Mouse (Mus musculus) layer of hippocampus, adult 18-20 months (tissue): ENCODE results near the gene Gm26620. TPM values are rescaled to one million over a fixed set of nuclear protein-coding genes. Genes with fewer than 3 reads are reported as not detected.

Source experiments
- DNase-seq, 2 experiments: peaks; one replicate each; pipeline ENCODE4 v3.0.0; 2022; ENCODE audit warnings: low spot score in 2 of 2
- total RNA-seq, 2 experiments: library from RNA; stranded (reverse); gene quantifications; 2 replicates each; pipeline ENCODE4 v1.2.3; 2021

Gene Gm26620
- total RNA-seq, 2 experiments from 2014 or later: 0.54 to 0.71 TPM

GRCm38 (mm10) chr1:170868107-170868904 is 16.6 kb upstream of the Gm26620 start:
- DNase-seq: peak; percentile 77 to 94

GRCm38 (mm10) chr1:170868905-170869283 is 16.0 kb upstream of the Gm26620 start:
- no peak for DNase-seq

- DNase-seq: no peak
Measured at GRCm38 (mm10) chr1:170871402-170871801, 13.5 kb upstream of the Gm26620 start.

GRCm38 (mm10) chr1:170871961-170872360 is 12.9 kb upstream of the Gm26620 start:
- DNase-seq: no peak

GRCm38 (mm10) chr1:170875676-170876075 is 9.2 kb upstream of the Gm26620 start:
- no peak for DNase-seq

- DNase-seq: no peak
Measured at GRCm38 (mm10) chr1:170876906-170877305, 8.0 kb upstream of the Gm26620 start.

GRCm38 (mm10) chr1:170882915-170883485 is 1.9 kb upstream of the Gm26620 start:
- DNase-seq: no peak

GRCm38 (mm10) chr1:170884390-170884789 is 475 bp upstream of the Gm26620 start:
- no peak for DNase-seq

GRCm38 (mm10) chr1:170886044-170886458 is 1.2 kb downstream of the Gm26620 start:
- no peak for DNase-seq

- DNase-seq: no peak
Measured at GRCm38 (mm10) chr1:170889310-170889709, 4.4 kb downstream of the Gm26620 start.

GRCm38 (mm10) chr1:170891646-170892045 is 6.8 kb downstream of the Gm26620 start:
- no peak for DNase-seq

GRCm38 (mm10) chr1:170892279-170892678 is 7.4 kb downstream of the Gm26620 start:
- no peak for DNase-seq

- peak in 1 of 2 experiments; percentile 65 for DNase-seq
Measured at GRCm38 (mm10) chr1:170894603-170895602, 10.0 kb downstream of the Gm26620 start.

- DNase-seq: no peak
Measured at GRCm38 (mm10) chr1:170896651-170897281, 11.9 kb downstream of the Gm26620 start.

- DNase-seq: no peak
Measured at GRCm38 (mm10) chr1:170898413-170899075, 13.7 kb downstream of the Gm26620 start.

GRCm38 (mm10) chr1:170900799-170901467 is 16.1 kb downstream of the Gm26620 start:
- DNase-seq: peak in 1 of 2 experiments; percentile 83

- peak; percentile 61 to 88 for DNase-seq
Measured at GRCm38 (mm10) chr1:170901536-170902238, 16.8 kb downstream of the Gm26620 start.

GRCm38 (mm10) chr1:170903485-170903884 is 18.6 kb downstream of the Gm26620 start:
- DNase-seq: no peak

- no peak for DNase-seq
Measured at GRCm38 (mm10) chr1:170907111-170907455, 22.2 kb downstream of the Gm26620 start.
